Mouse (Mus musculus) embryonic facial prominence, embryonic 14.5 days (tissue): ENCODE data around the gene 4930558K02Rik. TPM values are rescaled to one million over a fixed set of nuclear protein-coding genes. Genes with fewer than 3 reads are reported as not detected.

Experiments
- ATAC-seq: fragments of 200-750 bp; cut with Nextera tagmentation; 2 replicates; pipeline ENCODE4 v1.8.0; 2017; ENCODE audit warnings: low read depth, moderate number of reproducible peaks, moderate TSS enrichment
- DNase-seq: peaks from one replicate; pipeline ENCODE4 v3.0.0-alpha.2; 2015; ENCODE audit warnings: low spot score
- H3K27ac ChIP-seq: fragments of 300-500 bp; sonication (generic); replicated peaks from 2 replicates; pipeline ENCODE4 v1.5.1; 2014; ENCODE audit warnings: low read depth, mild to moderate bottlenecking, low read length, moderate library complexity
- H3K27me3 ChIP-seq: fragments of 300-500 bp; sonication (generic); replicated peaks from 2 replicates; pipeline ENCODE4 v1.6.1; 2014; ENCODE audit warnings: low read length; ENCODE audit not compliant: control insufficient read depth, insufficient read depth
- H3K36me3 ChIP-seq: fragments of 300-500 bp; sonication (generic); 2 replicates; pipeline ENCODE4 v1.6.1; 2014; ENCODE audit warnings: low read length, mixed read lengths; ENCODE audit not compliant: control insufficient read depth, insufficient read depth
- H3K4me1 ChIP-seq: fragments of 300-500 bp; sonication (generic); 2 replicates; pipeline ENCODE4 v1.6.1; 2014; ENCODE audit warnings: antibody characterized with exemption, low read length; ENCODE audit not compliant: control insufficient read depth, insufficient read depth
- H3K4me2 ChIP-seq: fragments of 300-500 bp; sonication (generic); 2 replicates; pipeline ENCODE4 v1.6.1; 2014; ENCODE audit warnings: low read depth, mild to moderate bottlenecking, low read length, moderate library complexity, mixed read lengths
- H3K4me3 ChIP-seq: fragments of 300-500 bp; sonication (generic); 2 replicates; pipeline ENCODE4 v1.5.1; 2014; ENCODE audit warnings: low read depth, mild to moderate bottlenecking, low read length
- H3K9ac ChIP-seq: fragments of 300-500 bp; sonication (generic); 2 replicates; pipeline ENCODE4 v1.6.1; 2014; ENCODE audit warnings: low read depth, mild to moderate bottlenecking, low read length, moderate library complexity, mixed read lengths
- H3K9me3 ChIP-seq: fragments of 300-500 bp; sonication (generic); 2 replicates; pipeline ENCODE4 v1.6.1; 2016; ENCODE audit warnings: low read length; ENCODE audit not compliant: control insufficient read depth
- WGBS: fragments of 180-500 bp; shearing (Covaris S2); extraction: QIAGEN DNeasy Blood & Tissue Kit; methylation state at CpG from one replicate; pipeline ENCODE4 v1.1.7; 2014; 5-methylcytosine and 5-hydroxymethylcytosine counted together
- polyA plus RNA-seq: library from polyadenylated mRNA; unstranded; fragments of >200 nt; fragmentation: Nextera tagmentation; extraction: Ambion mirVana; gene quantifications from 2 replicates; pipeline ENCODE4 v1.2.1, GENCODE M21; 2014

4930558K02Rik gene
- polyA plus RNA-seq, 1 experiment from 2014 or later: not detected

GRCm38 (mm10) chr1:162003729-162004517 lies 24.5 kb upstream of the 4930558K02Rik start:
- Histone ChIP-seq H3K36me3 (no peaks in the 10 kb centered on the region), H3K4me1 (peaks cover 83% of the 10 kb centered on the region)
- peak; percentile 13; the same call in 1 of the 2 replicates for ATAC-seq

GRCm38 (mm10) chr1:162001328-162001727 lies 21.9 kb upstream of the 4930558K02Rik start:
- H3K4me2 ChIP-seq: no peak overlapping the region
- no peak overlapping the region for H3K4me3 ChIP-seq
- H3K27ac ChIP-seq: peak overlapping the region; percentile 91
- no peaks in the 10 kb centered on the region for H3K27me3 ChIP-seq
- peak overlapping the region; percentile 46; the same call in 1 of the 2 replicates for H3K9ac ChIP-seq
- 27% methylated on average over 8 of the region's 8 CpGs for WGBS
- DNase-seq: peak; percentile 78
- H3K9me3 ChIP-seq: no peaks in the 10 kb centered on the region
- H3K4me1 ChIP-seq: peaks cover 60% of the 10 kb centered on the region
- no peaks in the 10 kb centered on the region for H3K36me3 ChIP-seq
- ATAC-seq: peak; percentile 34; the same call in 1 of the 2 replicates

More at GRCm38 (mm10) chr1:162003729-162004517, 24.5 kb upstream of the 4930558K02Rik start:
- peak overlapping the region; percentile 44 for H3K4me2 ChIP-seq
- peak overlapping the region; percentile 99 for H3K27ac ChIP-seq
- peak; percentile 83 for DNase-seq
- no peaks in the 10 kb centered on the region for H3K27me3 ChIP-seq
- WGBS: 25% methylated on average over 14 of the region's 14 CpGs
- no peaks in the 10 kb centered on the region for H3K9me3 ChIP-seq
- no peak overlapping the region for H3K4me3 ChIP-seq
- H3K9ac ChIP-seq: peak overlapping the region; percentile 62

- Histone ChIP-seq H3K9ac (peak overlapping the region; percentile 52), H3K27ac (peak overlapping the region; percentile 91), H3K9me3 (no peaks in the 10 kb centered on the region), H3K27me3 (no peaks in the 10 kb centered on the region), H3K4me2 (peak overlapping the region; percentile 43), H3K4me3 (no peak overlapping the region), H3K4me1 (peaks cover 49% of the 10 kb centered on the region), H3K36me3 (no peaks in the 10 kb centered on the region)
- DNase-seq (peak; percentile 91), ATAC-seq (peak; percentile 45)
- 2% methylated on average over 4 of the region's 4 CpGs for WGBS
These were observed 20.5 kb upstream of the 4930558K02Rik start for GRCm38 (mm10) chr1:161999882-162000371.

- DNase-seq (no peak), ATAC-seq (no peak)
- Histone ChIP-seq H3K4me2 (peak overlapping the region; percentile 43; the same call in 1 of the 2 replicates), H3K27me3 (no peaks in the 10 kb centered on the region), H3K36me3 (no peaks in the 10 kb centered on the region), H3K9me3 (no peaks in the 10 kb centered on the region), H3K27ac (peak overlapping the region; percentile 91), H3K9ac (peak overlapping the region; percentile 52), H3K4me1 (peaks cover 44% of the 10 kb centered on the region), H3K4me3 (no peak overlapping the region)
- WGBS: 32% methylated on average over 5 of the region's 5 CpGs
These were observed 19.9 kb upstream of the 4930558K02Rik start for GRCm38 (mm10) chr1:161999338-161999737.

GRCm38 (mm10) chr1:161998781-161999180 lies 19.3 kb upstream of the 4930558K02Rik start:
- no peak for ATAC-seq
- Histone ChIP-seq H3K9me3 (no peaks in the 10 kb centered on the region), H3K27ac (peak overlapping the region; percentile 91), H3K27me3 (no peaks in the 10 kb centered on the region), H3K4me1 (peaks cover 38% of the 10 kb centered on the region), H3K4me2 (no peak overlapping the region), H3K9ac (0 out of 2 replicates have a peak overlapping the region, but pooled peaks have one; percentile 52), H3K36me3 (no peaks in the 10 kb centered on the region), H3K4me3 (no peak overlapping the region)
- WGBS: 67% methylated on average over 4 of the region's 4 CpGs
- DNase-seq: no peak

- H3K4me2 ChIP-seq: no peak overlapping the region
- no peaks in the 10 kb centered on the region for H3K27me3 ChIP-seq
- ATAC-seq (no peak), DNase-seq (no peak)
- H3K4me1 ChIP-seq: no peaks in the 10 kb centered on the region; the same call in 1 of the 2 replicates
- WGBS: 90% methylated on average over 7 of the region's 7 CpGs
- no peak overlapping the region for H3K9ac ChIP-seq
- H3K4me3 ChIP-seq: no peak overlapping the region
- no peaks in the 10 kb centered on the region for H3K36me3 ChIP-seq
- no peak overlapping the region for H3K27ac ChIP-seq
- no peaks in the 10 kb centered on the region for H3K9me3 ChIP-seq
These were observed 13.0 kb upstream of the 4930558K02Rik start for GRCm38 (mm10) chr1:161992389-161992788.

GRCm38 (mm10) chr1:161991846-161992245 lies 12.4 kb upstream of the 4930558K02Rik start:
- Histone ChIP-seq H3K27ac (no peak overlapping the region), H3K4me3 (no peak overlapping the region), H3K27me3 (no peaks in the 10 kb centered on the region), H3K4me1 (no peaks in the 10 kb centered on the region; the same call in 1 of the 2 replicates), H3K9me3 (no peaks in the 10 kb centered on the region), H3K9ac (no peak overlapping the region), H3K36me3 (no peaks in the 10 kb centered on the region), H3K4me2 (no peak overlapping the region)
- WGBS: 95% methylated on average over 11 of the region's 11 CpGs
- ATAC-seq (no peak), DNase-seq (no peak)

GRCm38 (mm10) chr1:161990684-161991578 lies 11.5 kb upstream of the 4930558K02Rik start:
- 63% methylated on average over 10 of the region's 10 CpGs for WGBS
- Histone ChIP-seq H3K4me1 (no peaks in the 10 kb centered on the region; the same call in 1 of the 2 replicates), H3K9ac (no peak overlapping the region), H3K36me3 (no peaks in the 10 kb centered on the region), H3K4me3 (no peak overlapping the region), H3K27me3 (no peaks in the 10 kb centered on the region), H3K9me3 (no peaks in the 10 kb centered on the region), H3K27ac (no peak overlapping the region), H3K4me2 (no peak overlapping the region)
- no peak for ATAC-seq
- DNase-seq: no peak
